Mouse (Mus musculus): ENCODE results near the gene Rora. TPM values are rescaled to one million over a fixed set of nuclear protein-coding genes. Genes with fewer than 3 reads are reported as not detected.

Rora gene
- total RNA-seq, 1 experiment from 2014 or later, result 0.70 TPM

- no peak for ATAC-seq (ENCODE audit: extremely low read depth, insufficient number of reproducible peaks, low FRiP score, poor library complexity, severe bottlenecking)
Observed at GRCm38 (mm10) chr9:69134604-69135003, 481.0 kb downstream of the Rora start.

- no peak for ATAC-seq (ENCODE audit: extremely low read depth, insufficient number of reproducible peaks, low FRiP score, poor library complexity, severe bottlenecking)
Observed at GRCm38 (mm10) chr9:69136821-69137220, 483.2 kb downstream of the Rora start.

GRCm38 (mm10) chr9:69137398-69137797 is 483.8 kb downstream of the Rora start:
- no peak for ATAC-seq (ENCODE audit: extremely low read depth, insufficient number of reproducible peaks, low FRiP score, poor library complexity, severe bottlenecking)

DNA sequence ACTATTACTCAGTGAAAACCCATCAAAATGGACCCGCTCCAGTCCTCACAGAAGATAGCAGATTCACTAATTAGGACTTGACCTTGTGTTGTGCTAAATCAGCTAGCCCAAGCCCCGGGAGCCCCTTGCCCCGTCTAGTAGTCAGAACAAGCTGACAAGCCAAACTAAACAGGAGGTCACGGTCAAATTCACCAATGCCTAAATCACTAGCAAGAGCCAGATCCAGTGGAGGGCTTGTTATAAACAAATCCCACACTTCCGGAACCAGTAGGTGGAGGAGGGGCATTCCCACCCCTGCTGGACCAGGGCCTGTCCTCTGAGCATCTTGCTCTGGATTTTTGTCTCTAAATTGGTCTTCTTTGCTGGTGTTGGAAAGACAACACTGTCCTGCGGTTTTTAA is 486.6 kb downstream of the Rora start:
- ATAC-seq (ENCODE audit: extremely low read depth, insufficient number of reproducible peaks, low FRiP score, poor library complexity, severe bottlenecking), result no peak

DNA sequence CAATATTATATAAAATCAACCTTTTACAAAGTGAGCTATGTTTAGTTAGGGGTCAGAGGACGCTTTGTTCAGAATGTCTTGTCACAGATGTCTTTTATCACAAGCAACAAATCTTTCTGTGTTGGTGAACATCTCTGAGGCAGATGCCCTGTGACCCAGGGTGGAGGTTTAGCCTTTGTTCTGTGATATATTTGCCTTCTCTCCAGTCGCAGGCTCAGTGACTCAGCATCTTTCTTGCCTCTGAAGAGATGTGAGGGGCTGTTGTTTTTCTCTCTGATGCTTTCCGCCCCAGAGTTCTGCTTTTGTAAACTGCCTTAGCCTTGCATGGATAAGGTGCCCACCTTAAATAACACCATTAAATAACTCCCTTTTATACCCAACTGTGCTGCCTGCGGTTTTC is 488.3 kb downstream of the Rora start:
- ATAC-seq (ENCODE audit: extremely low read depth, insufficient number of reproducible peaks, low FRiP score, poor library complexity, severe bottlenecking), result no peak

DNA sequence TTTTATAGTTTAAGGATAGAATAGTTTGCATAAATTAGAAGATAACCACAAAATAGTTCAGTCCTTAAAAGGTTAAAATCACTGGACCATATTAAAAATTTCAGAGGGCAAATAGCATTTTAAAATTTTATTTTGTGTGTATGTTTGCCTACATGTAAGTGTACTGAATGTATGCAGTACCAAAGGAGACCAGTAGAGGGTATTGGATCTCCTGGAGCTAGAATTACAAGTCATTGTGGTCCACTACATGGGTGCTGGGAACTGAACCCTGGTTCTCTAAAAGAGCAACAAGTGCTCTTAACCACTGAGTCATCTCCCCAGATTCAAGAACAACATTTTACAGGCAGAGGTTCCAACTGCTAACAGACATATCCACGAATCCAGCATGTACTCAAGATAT is 493.4 kb downstream of the Rora start:
- no peak for ATAC-seq (ENCODE audit: extremely low read depth, insufficient number of reproducible peaks, low FRiP score, poor library complexity, severe bottlenecking)

DNA sequence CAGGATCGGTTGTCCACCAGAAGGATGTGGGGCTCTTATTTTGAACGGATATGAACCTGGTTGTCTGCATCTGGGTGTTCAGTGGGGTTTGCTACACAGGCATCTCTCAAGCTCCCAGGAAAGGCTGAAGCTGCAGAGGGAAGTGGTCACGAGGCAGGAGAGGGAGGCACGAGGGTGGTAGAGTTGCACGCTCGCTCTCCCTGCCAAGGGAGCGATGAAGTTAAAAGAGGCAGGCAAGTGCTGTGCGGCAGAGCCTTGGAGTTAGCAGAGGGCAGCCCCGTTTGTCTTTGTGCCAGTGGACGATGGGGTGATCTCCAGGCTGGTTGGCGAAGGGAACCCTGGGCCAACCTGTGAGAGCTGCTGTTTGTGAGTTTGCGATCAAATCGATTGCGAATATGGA is 496.6 kb downstream of the Rora start:
- ATAC-seq (ENCODE audit: extremely low read depth, insufficient number of reproducible peaks, low FRiP score, poor library complexity, severe bottlenecking), result no peak

GRCm38 (mm10) chr9:69154684-69155083 is 501.1 kb downstream of the Rora start:
- no peak for ATAC-seq (ENCODE audit: extremely low read depth, insufficient number of reproducible peaks, low FRiP score, poor library complexity, severe bottlenecking)

DNA sequence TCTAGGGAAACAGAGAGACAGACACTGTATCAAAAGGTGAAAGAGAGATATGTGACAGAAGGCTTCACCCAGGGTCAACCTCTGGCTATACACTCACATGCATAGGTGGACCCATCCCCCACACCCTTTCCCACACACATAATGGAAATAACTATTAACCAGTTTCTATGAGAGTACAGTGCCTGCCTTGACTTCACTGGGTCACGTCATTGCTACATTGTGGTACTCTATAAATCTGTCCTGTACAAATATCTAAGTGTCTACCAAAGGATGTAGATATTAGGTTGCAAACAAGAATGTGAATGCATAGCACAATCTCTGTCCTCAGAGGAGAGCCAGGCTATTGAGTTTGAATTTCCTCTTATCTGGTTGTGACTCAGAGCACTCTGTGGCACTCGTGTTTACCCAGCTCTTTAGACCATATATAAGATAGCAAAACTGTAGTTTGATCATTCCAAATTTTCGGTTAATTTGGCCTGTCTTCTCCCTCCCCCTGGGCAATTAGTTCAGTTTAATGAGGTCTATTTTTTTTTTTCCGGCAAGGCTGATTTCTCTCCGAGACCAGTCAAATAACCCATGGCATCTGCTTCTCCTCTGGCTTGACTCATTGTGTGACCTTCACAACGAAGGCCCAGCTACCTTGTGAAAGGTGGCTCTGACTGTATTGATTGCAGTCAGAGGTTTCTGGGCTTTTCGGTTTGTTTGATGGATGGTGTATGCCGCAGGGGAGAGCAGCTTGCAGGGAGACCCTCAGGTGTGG is 502.4 kb downstream of the Rora start:
- ATAC-seq (ENCODE audit: extremely low read depth, insufficient number of reproducible peaks, low FRiP score, poor library complexity, severe bottlenecking), result no peak

DNA sequence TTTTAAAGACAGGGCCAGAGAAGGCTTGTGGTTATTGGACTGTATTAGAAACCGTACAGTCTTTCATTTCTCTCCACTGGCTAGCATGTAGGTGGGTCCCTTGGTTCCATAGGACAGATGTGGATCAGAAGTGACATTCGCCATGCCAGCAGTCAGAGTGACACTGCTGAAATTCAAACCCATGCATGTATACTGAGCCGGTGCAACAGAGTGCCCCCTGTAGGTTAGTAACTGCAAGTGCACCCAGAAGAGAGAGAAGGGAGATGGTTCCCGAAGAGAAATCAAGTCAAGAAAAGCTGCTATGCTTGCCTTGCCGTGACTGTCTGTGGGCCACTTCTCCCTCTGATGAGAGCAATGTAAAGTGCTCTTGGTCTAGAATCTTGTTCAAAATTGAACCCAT is 507.2 kb downstream of the Rora start:
- no peak for ATAC-seq (ENCODE audit: extremely low read depth, insufficient number of reproducible peaks, low FRiP score, poor library complexity, severe bottlenecking)

GRCm38 (mm10) chr9:69164653-69165052 is 511.1 kb downstream of the Rora start:
- ATAC-seq (ENCODE audit: extremely low read depth, insufficient number of reproducible peaks, low FRiP score, poor library complexity, severe bottlenecking), result no peak

DNA sequence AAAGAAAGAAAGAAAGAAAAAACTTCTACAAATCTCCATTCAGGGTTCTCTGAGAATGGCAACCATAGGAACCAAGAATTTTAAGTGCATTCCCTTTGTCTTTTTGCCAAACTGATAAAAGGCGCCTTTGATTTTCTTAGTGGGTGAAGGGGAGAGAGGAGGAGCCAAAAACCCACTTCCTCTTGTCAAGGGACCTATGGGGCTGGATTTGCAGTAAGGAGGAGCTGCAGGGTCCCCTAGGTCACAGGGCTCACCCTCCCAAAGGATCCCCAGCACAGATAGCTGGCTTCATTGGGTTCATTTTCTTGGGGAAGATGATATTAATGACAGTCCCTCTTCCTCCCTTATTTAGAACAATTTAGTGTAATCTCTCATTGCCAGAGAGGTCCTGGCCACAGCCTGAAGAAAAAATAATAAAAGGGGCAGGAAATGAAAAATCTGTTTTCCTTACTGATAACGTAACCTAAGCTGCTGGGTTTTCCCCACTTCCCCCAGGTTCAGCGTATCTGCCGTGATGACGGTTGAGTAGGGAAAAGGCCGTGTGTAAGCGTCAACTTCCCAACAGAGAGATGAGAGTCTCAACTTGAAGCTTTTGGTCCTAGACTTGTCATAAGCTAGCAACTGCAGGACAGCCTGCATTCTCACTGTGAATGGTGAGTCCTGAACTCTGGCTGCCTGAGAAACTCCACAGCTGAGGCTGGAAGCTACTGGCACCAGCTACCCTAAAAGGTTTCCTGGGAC is 511.7 kb downstream of the Rora start:
- ATAC-seq (ENCODE audit: extremely low read depth, insufficient number of reproducible peaks, low FRiP score, poor library complexity, severe bottlenecking), result no peak

GRCm38 (mm10) chr9:69174061-69174460 is 520.5 kb downstream of the Rora start:
- ATAC-seq (ENCODE audit: extremely low read depth, insufficient number of reproducible peaks, low FRiP score, poor library complexity, severe bottlenecking), result no peak

DNA sequence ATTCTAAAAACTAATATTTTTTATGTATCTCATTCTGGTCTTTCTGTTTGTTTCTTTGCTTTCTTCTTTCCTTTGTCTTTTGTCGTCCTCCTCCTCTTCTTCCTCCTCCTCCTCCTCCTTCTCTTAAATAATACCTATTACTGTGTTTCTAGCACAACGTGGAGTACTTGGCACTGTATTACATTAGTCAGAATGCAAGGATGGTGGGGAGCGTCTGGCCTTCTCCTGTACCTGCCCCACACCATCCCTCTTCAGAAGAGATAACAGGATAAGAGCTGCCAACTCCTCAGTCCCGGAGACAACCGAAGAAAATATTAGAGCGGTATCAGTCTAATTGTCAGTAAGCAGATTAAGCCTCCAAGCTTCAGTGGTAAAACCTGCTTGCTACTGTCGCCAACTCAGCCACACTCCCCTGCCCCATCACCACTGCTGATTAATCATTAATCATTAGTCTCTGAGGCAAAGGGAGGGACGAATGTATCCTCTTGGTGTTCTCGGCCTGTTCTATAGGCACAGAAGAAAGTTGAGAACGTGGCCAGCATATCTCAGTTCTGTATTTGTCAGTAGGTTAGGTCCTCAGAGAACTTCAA is 521.0 kb downstream of the Rora start:
- ATAC-seq (ENCODE audit: extremely low read depth, insufficient number of reproducible peaks, low FRiP score, poor library complexity, severe bottlenecking), result no peak

- no peak for ATAC-seq (ENCODE audit: extremely low read depth, insufficient number of reproducible peaks, low FRiP score, poor library complexity, severe bottlenecking)
Observed at GRCm38 (mm10) chr9:69176988-69177387, 523.4 kb downstream of the Rora start.

GRCm38 (mm10) chr9:69179224-69179623 is 525.6 kb downstream of the Rora start:
- ATAC-seq (ENCODE audit: extremely low read depth, insufficient number of reproducible peaks, low FRiP score, poor library complexity, severe bottlenecking), result no peak

DNA sequence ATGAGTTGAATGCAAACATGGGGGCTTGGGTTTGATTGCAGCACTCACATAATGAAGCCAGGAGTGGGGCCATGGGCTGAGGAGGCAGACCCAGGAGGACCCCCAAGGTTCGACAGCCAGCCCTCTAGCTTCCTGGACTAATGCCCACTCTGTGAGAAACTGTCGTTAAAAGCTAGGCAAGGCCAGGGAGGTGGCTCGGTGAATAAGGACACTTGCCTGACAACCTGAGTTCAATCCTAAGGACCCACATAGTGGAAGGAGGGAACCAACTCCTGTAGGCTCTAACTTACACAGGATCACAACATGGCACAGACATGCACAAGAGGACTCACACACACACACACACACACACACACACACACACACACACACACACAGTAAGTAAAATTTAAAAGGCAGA is 527.4 kb downstream of the Rora start:
- no peak for ATAC-seq (ENCODE audit: extremely low read depth, insufficient number of reproducible peaks, low FRiP score, poor library complexity, severe bottlenecking)

- no peak for ATAC-seq (ENCODE audit: extremely low read depth, insufficient number of reproducible peaks, low FRiP score, poor library complexity, severe bottlenecking)
Observed at GRCm38 (mm10) chr9:69181411-69181810, 527.8 kb downstream of the Rora start.

DNA sequence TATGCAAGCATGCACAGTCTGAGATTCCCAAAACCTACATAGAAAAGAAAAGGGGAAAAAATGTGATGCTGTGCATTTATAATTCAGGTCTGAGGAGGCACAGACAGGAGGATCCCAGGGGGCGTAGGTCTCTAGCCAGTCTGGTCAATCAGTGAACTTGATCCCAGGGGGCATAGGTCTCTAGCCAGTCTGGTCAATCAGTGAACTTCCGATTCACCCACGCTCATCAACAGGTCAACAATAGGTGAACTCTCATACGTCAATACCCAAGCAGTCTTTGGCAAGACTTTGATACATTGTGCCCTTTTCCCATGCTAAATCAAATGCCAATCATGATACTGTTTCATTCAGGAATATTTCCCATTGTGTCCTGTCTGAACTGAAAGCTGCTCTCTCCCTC is 530.3 kb downstream of the Rora start:
- ATAC-seq (ENCODE audit: extremely low read depth, insufficient number of reproducible peaks, low FRiP score, poor library complexity, severe bottlenecking), result no peak

DNA sequence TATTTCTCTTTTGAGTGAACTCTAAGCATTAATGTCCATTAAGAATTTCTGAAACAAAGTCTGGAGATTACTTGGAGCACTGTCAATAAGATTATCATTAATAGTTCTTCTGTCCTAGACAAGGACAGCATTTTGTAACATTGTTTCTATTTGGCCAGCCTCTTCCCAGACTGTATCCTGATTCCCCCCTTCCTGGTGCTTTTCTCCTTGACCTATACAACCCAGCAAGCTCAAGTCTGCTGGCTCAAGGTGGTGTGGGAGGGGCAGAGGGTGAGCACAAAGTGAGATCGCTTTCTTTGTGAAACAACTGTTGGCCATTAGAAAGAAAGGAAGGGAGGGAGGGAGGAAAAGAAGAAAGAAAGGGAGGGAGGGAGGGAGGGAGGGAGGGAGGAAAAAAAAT is 537.1 kb downstream of the Rora start:
- no peak for ATAC-seq (ENCODE audit: extremely low read depth, insufficient number of reproducible peaks, low FRiP score, poor library complexity, severe bottlenecking)
